ENCODE assay signal across 8 mouse cellular contexts in the genomic region with DNA sequence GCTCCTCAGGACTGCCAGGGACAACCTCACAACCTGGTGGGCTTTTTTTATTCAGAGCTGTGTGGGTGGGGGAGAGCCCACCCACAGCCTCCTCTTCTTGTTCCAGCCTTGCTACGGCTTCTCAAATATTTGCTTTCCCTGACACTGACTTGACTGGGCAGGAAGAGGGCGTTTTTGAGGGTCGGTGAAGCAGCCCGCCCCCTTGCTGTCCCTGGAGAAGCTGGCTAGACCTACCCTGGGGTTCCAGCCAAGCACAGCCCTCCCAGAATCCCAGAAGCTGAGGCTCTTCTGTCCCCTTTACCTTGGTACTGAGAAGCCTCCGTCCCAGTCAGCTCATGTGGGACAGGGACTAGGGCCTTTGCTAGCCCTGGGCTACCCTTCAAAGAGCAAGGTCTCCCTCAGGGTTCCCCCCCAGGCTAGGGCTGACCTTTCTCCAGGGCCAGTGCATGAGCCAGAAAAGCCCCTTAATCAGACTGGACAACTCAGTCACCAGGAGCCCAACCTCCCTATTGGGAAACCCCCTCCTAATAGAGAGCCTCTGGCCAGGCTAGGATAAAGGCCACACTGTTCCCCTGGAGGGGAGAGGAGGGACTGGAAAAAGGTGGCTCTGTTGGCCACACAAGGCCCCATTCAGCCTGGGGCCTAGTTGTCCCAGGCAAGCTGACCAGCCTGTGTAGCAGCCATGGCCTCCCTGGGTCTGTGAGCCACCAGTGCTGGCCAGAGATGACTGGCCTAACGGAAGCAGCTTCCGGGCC. TPM values are rescaled to one million over a fixed set of nuclear protein-coding genes. Genes with fewer than 3 reads are reported as not detected.
DNase-seq lines count a peak whose midpoint lies in the region; ATAC-seq lines count a peak whose summit lies in the region.

No protein-coding gene starts in this region.

- H3K4me3 ChIP-seq in kidney, embryonic 16.5 days (ENCODE audit: low read length): no peak overlapping the region
- no peak overlapping the region for H3K4me3 ChIP-seq in embryonic facial prominence, embryonic 14.5 days (ENCODE audit: low read depth, low read length)
- peak overlapping the region; percentile 13; the same call in 1 of the 2 replicates for H3K4me3 ChIP-seq in hindbrain, embryonic 10.5 days

- no peak for ATAC-seq in kidney, embryonic 16.5 days (ENCODE audit: low FRiP score, low TSS enrichment)
- ATAC-seq in embryonic facial prominence, embryonic 14.5 days (ENCODE audit: low read depth): no peak
- no peak for ATAC-seq in megakaryocyte-erythroid progenitor cell, adult 5-6 weeks (replicated peaks; ENCODE audit: low FRiP score, low TSS enrichment, poor library complexity, severe bottlenecking)

- H3K4me1 ChIP-seq in kidney, embryonic 16.5 days (ENCODE audit: insufficient read depth, low read length): peaks cover 56% of the 10 kb centered on the region
- peaks cover 20% of the 10 kb centered on the region for H3K4me1 ChIP-seq in embryonic facial prominence, embryonic 14.5 days (ENCODE audit: control insufficient read depth, insufficient read depth, low read length)
- H3K4me1 ChIP-seq in hindbrain, embryonic 10.5 days (replicated peaks): peaks cover 63% of the 10 kb centered on the region

- H3K27ac ChIP-seq in kidney, embryonic 16.5 days (ENCODE audit: low read length): peak overlapping the region; percentile 71
- peak overlapping the region; percentile 30 for H3K27ac ChIP-seq in embryonic facial prominence, embryonic 14.5 days (replicated peaks; ENCODE audit: low read depth, low read length)
- H3K27ac ChIP-seq in hindbrain, embryonic 10.5 days: peak overlapping the region; percentile 72

- H3K9ac ChIP-seq in kidney, embryonic 16.5 days (replicated peaks; ENCODE audit: low read length): peak overlapping the region; percentile 37
- 0 out of 2 replicates have a peak overlapping the region, but pooled peaks have one; percentile 89 for H3K9ac ChIP-seq in embryonic facial prominence, embryonic 14.5 days (ENCODE audit: low read depth, low read length)

- H3K27me3 ChIP-seq in kidney, embryonic 16.5 days (ENCODE audit: insufficient read depth, low read length): no peaks in the 10 kb centered on the region
- H3K27me3 ChIP-seq in embryonic facial prominence, embryonic 14.5 days (replicated peaks; ENCODE audit: control insufficient read depth, insufficient read depth, low read length): no peaks in the 10 kb centered on the region
- peaks cover 2% of the 10 kb centered on the region; the same call in 1 of the 2 replicates for H3K27me3 ChIP-seq in hindbrain, embryonic 10.5 days (ENCODE audit: insufficient read depth, poor library complexity, severe bottlenecking)

- H3K4me2 ChIP-seq in kidney, embryonic 16.5 days (replicated peaks; ENCODE audit: low read depth, low read length): no peak overlapping the region; the same call in 1 of the 2 replicates
- H3K4me2 ChIP-seq in embryonic facial prominence, embryonic 14.5 days (ENCODE audit: low read depth, low read length): peak overlapping the region; percentile 17; the same call in 1 of the 2 replicates

- whole genome bisulfite sequencing in kidney, embryonic 16.5 days: 43% methylated on average over 7 of the region's 7 CpGs
- 31% methylated on average over 7 of the region's 7 CpGs for WGBS in embryonic facial prominence, embryonic 14.5 days
- WGBS in hindbrain, embryonic 10.5 days: 40% methylated on average over 7 of the region's 7 CpGs

- intact Hi-C loops in left cerebral cortex, postnatal 4 days (cut with DNase I): no loop called here

- H3K9me3 ChIP-seq in kidney, embryonic 16.5 days (ENCODE audit: low read length): no peaks in the 10 kb centered on the region
- no peaks in the 10 kb centered on the region for H3K9me3 ChIP-seq in embryonic facial prominence, embryonic 14.5 days (ENCODE audit: control insufficient read depth, low read length)
- H3K9me3 ChIP-seq in hindbrain, embryonic 10.5 days: no peaks in the 10 kb centered on the region

- DNase-seq in kidney, postnatal 25 days: no peak
- DNase-seq in embryonic facial prominence, embryonic 14.5 days (ENCODE audit: low spot score): peak; percentile 54
- DNase-seq in hindbrain, embryonic 10.5 days (ENCODE audit: low spot score): no peak
- DNase-seq in left cerebral cortex, postnatal 4 days: peak; percentile 48
- peak; percentile 59 for DNase-seq in telencephalon, adult 2 months (ENCODE audit: low read depth, low spot score)
- no peak for DNase-seq in urinary bladder, postnatal 36 days (ENCODE audit: low spot score in 2 of 2)

- peaks cover 43% of the 10 kb centered on the region for H3K36me3 ChIP-seq in kidney, embryonic 16.5 days (ENCODE audit: insufficient read depth, low read length)
- peaks cover 43% of the 10 kb centered on the region for H3K36me3 ChIP-seq in embryonic facial prominence, embryonic 14.5 days (ENCODE audit: control insufficient read depth, insufficient read depth, low read length)
- H3K36me3 ChIP-seq in hindbrain, embryonic 10.5 days: peaks cover 65% of the 10 kb centered on the region

RNA-seq across cellular contexts. Expression of a gene that starts 4.0 kb away (rescaled TPM):
- 9.1 and 9.2 TPM in 2 replicates for polyA plus RNA-seq in kidney, embryonic 16.5 days (2015; fragmentation: Nextera tagmentation; extraction: Ambion mirVana)
- polyA plus RNA-seq in embryonic facial prominence, embryonic 14.5 days (2014; fragmentation: Nextera tagmentation; extraction: Ambion mirVana): 13.5 and 13.8 TPM in 2 replicates
- 6.4 and 6.9 TPM in 2 replicates for polyA plus RNA-seq in hindbrain, embryonic 10.5 days (2016; fragmentation: Nextera tagmentation; extraction: Ambion mirVana)
- 100 to 1,000 TPM; 315 to 327 TPM for total RNA-seq in left cerebral cortex, postnatal 4 days (2021)
- 0.54 TPM in 1 of 2 replicates, not detected in the other for total RNA-seq in megakaryocyte-erythroid progenitor cell, adult 5-6 weeks (2014; fragmentation: Nextera tagmentation)
- 0.52 and 0.53 TPM in 2 replicates for total RNA-seq in megakaryocyte-erythroid progenitor cell, adult 5-6 weeks (2017)

Comparison
In these comparisons a context has a peak if more than half of its experiments do, and no peak if none do; other contexts are left out.
1. DNase-seq: peak in embryonic facial prominence, embryonic 14.5 days (single experiment), left cerebral cortex, postnatal 4 days (single experiment) and telencephalon, adult 2 months (single experiment); none in kidney, postnatal 25 days (0 of 2), hindbrain, embryonic 10.5 days (single experiment) and urinary bladder, postnatal 36 days (0 of 2).
2. Peak in every context shown above with its lines, with median percentiles within 50 percentile points of each other: H3K27ac ChIP-seq.